Mouse (Mus musculus) lung, postnatal 0 days (tissue): ENCODE measurements around the gene Angptl6. TPM values are rescaled to one million over a fixed set of nuclear protein-coding genes. Genes with fewer than 3 reads are reported as not detected.

Source experiments
- ATAC-seq: fragments of 200-750 bp; cut with Nextera tagmentation; 2 replicates; pipeline ENCODE4 v1.8.0; 2017; ENCODE audit warnings: moderate library complexity
- DNase-seq: peaks from one replicate; pipeline ENCODE4 v3.0.0-alpha.2; 2016; ENCODE audit warnings: low spot score
- H3K27ac ChIP-seq: fragments of 300-500 bp; sonication (generic); 2 replicates; pipeline ENCODE4 v1.5.1; 2014; ENCODE audit warnings: antibody characterized with exemption, mild to moderate bottlenecking, low read length, mixed read lengths
- H3K27me3 ChIP-seq: fragments of 300-500 bp; sonication (generic); replicated peaks from 2 replicates; pipeline ENCODE4 v1.6.1; 2014; ENCODE audit warnings: low read length, mixed read lengths; ENCODE audit not compliant: insufficient read depth
- H3K36me3 ChIP-seq: fragments of 300-500 bp; sonication (generic); 2 replicates; pipeline ENCODE4 v1.6.1; 2014; ENCODE audit warnings: low read length, mixed read lengths; ENCODE audit not compliant: insufficient read depth
- H3K4me1 ChIP-seq: fragments of 300-500 bp; sonication (generic); 2 replicates; pipeline ENCODE4 v1.6.1; 2014; ENCODE audit warnings: antibody characterized with exemption, low read depth, low read length, mixed read lengths; ENCODE audit not compliant: insufficient read depth
- H3K4me2 ChIP-seq: fragments of 300-500 bp; sonication (generic); replicated peaks from 2 replicates; pipeline ENCODE4 v1.6.1; 2014; ENCODE audit warnings: low read depth, mild to moderate bottlenecking, low read length, moderate library complexity, mixed read lengths
- H3K4me3 ChIP-seq: fragments of 300-500 bp; sonication (generic); 2 replicates; pipeline ENCODE4 v1.5.1; 2014; ENCODE audit warnings: low read depth, low read length
- H3K9ac ChIP-seq: fragments of 300-500 bp; sonication (generic); replicated peaks from 2 replicates; pipeline ENCODE4 v1.6.1; 2014; ENCODE audit warnings: low read depth, mild to moderate bottlenecking
- H3K9me3 ChIP-seq: fragments of 300-500 bp; sonication (generic); 2 replicates; pipeline ENCODE4 v1.6.1; 2016; ENCODE audit warnings: low read length, mixed read lengths
- CTCF ChIP-seq: IDR thresholded peaks from 2 replicates; pipeline ENCODE4 v1.5.1; 2016; ENCODE audit warnings: antibody characterized with exemption, mild to moderate bottlenecking
- EP300 ChIP-seq: IDR thresholded peaks from 2 replicates; pipeline ENCODE4 v1.6.1; 2016; ENCODE audit warnings: antibody characterized with exemption, mild to moderate bottlenecking, control low read depth
- WGBS: fragments of 180-500 bp; shearing (Covaris S2); extraction: QIAGEN DNeasy Blood & Tissue Kit; methylation state at CpG from one replicate; pipeline ENCODE4 v1.1.7; 2014; 5-methylcytosine and 5-hydroxymethylcytosine counted together
- polyA plus RNA-seq: library from polyadenylated mRNA; unstranded; fragments of >200 nt; fragmentation: Nextera tagmentation; extraction: Ambion mirVana; gene quantifications from 2 replicates; pipeline ENCODE4 v1.2.1, GENCODE M21; 2015

Angptl6 gene
- polyA plus RNA-seq, 1 experiment from 2014 or later = 3.3 TPM

DNA sequence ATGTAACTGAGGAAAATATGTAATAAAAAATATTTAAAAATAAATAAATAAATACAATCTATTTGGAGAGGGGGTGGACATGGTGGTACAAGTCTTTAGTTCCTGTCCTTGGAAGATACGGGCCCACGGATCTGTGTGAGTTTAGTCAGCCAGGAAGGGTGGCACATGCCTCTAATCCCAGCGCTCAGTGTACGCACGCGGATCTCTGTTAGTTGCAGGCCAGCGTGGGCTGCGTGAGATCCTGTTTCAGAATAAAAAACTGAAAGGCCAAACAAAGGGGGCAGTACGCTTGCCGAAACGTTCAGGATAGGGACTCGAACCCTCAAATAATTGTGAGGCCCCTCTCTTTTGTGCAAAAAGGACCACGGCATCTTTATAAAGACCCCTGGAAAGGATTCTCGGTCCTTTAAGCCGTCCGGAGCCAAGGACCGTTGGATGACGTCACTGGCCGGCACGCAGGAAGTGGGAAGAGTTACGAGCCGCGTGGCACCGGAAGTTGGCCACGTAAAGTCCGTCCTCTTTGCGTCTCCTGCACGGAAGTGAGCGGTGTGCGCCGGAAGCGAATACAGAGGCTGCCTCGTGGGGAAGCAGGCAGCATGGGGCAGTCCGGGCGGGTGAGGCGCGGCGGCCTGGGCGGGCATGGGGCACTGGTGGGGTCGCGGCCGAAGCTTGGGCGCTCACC lies 8.3 kb upstream of the Angptl6 start, which contains the start of gene Ppan:
Gene Ppan (plus strand): TSS at position 472 of the 682 bp plus-strand sequence.
- H3K9me3 ChIP-seq = no peaks in the 10 kb centered on the region
- H3K9ac ChIP-seq = peak within 1 kb of the TSS; percentile 71
- DNase-seq (peak; percentile 99), ATAC-seq (peak; percentile 98)
- under 1% methylated on average over 41 of the region's 43 CpGs for WGBS
- H3K4me1 ChIP-seq = no peaks in the 10 kb centered on the region
- H3K4me3 ChIP-seq = peak within 1 kb of the TSS; percentile 73
- H3K4me2 ChIP-seq = peak within 1 kb of the TSS; percentile 88
- H3K36me3 ChIP-seq = peaks cover 6% of the 10 kb centered on the region; the same call in 1 of the 2 replicates
- TF ChIP-seq EP300 (peak; percentile 83), CTCF (0 out of 2 replicates have a peak, but pooled peaks have one; percentile 0)
- H3K27me3 ChIP-seq = no peaks in the 10 kb centered on the region
- H3K27ac ChIP-seq = peak within 1 kb of the TSS; percentile 94

DNA sequence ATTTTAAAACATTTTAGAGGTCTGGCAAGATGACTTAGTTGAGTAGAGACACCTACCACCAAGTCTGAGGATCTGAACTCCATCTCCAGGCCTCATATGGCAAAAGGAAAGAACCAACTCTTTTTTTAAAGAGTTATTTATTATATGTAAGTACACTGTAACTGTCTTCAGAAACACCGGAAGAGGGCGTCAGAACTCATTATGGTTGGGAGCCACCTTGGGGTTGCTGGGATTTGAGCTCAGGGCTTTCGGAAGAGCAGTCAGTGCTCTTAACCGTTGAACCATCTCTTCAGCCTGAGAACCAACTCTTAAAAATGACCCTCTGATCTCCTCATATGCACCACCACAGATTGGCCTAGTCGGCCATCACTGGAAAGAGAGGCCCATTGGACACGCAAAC lies 7.7 kb upstream of the Angptl6 start:
- no peak for ATAC-seq
- Histone ChIP-seq H3K4me3 (no peak overlapping the region), H3K27me3 (no peaks in the 10 kb centered on the region), H3K27ac (no peak overlapping the region), H3K4me1 (no peaks in the 10 kb centered on the region), H3K36me3 (peaks cover 6% of the 10 kb centered on the region; the same call in 1 of the 2 replicates), H3K9ac (peak overlapping the region; percentile 44; the same call in 1 of the 2 replicates), H3K4me2 (peak overlapping the region; percentile 88; the same call in 1 of the 2 replicates), H3K9me3 (no peaks in the 10 kb centered on the region)
- DNase-seq = no peak
- TF ChIP-seq CTCF (no peak), EP300 (no peak)
- 86% methylated on average over 6 of the region's 6 CpGs for WGBS

DNA sequence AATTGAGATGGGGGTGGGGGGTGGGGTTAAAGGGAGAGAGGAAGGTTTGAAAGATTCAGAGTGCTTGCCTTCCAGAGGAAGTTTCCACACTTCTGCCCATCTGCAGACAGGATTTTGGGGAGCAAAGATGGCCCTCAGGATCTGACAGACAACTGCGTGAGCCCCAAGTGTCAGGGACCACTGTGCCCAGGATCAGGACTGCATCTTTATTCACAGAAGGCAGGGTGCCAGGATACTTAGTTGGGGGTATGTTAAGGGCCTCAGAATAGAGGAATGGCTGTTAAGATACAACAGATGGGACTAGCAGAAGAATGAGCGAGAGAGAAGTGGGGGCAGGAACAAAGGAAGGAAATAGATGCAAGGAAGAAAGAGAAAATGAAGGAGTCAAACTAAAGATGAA lies 7.0 kb upstream of the Angptl6 start:
- no peak overlapping the region for H3K4me2 ChIP-seq
- H3K27me3 ChIP-seq = no peaks in the 10 kb centered on the region
- H3K4me1 ChIP-seq = no peaks in the 10 kb centered on the region
- no peak overlapping the region for H3K27ac ChIP-seq
- TF ChIP-seq EP300 (no peak), CTCF (no peak)
- no peaks in the 10 kb centered on the region for H3K9me3 ChIP-seq
- H3K36me3 ChIP-seq = peaks cover 6% of the 10 kb centered on the region; the same call in 1 of the 2 replicates
- DNase-seq = no peak
- no peak for ATAC-seq
- WGBS = 93% methylated on average over 2 of the region's 2 CpGs
- no peak overlapping the region for H3K4me3 ChIP-seq
- H3K9ac ChIP-seq = no peak overlapping the region

DNA sequence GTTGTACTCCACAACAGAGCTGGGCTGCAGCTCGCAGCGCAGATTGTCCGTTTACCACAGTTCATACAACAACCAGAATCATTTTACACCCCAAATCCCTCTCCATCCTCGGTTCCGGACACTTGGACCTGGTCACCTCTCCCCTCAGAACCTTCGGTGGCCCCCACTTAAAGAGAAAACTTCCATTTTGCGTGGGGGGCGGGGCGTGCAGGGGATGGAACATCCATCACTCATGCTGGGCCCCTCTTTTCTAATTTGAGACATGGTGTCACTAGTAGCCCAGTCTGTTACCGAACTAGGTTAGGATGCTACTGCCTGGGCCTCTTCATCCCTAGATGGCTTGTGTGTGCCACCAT lies 839 bp downstream of the Angptl6 start:
- Histone ChIP-seq H3K36me3 (no peaks in the 10 kb centered on the region), H3K27ac (peak overlapping the region; percentile 72), H3K4me1 (no peaks in the 10 kb centered on the region), H3K9me3 (no peaks in the 10 kb centered on the region), H3K4me2 (peak overlapping the region; percentile 54), H3K4me3 (peak overlapping the region; percentile 21), H3K9ac (0 out of 2 replicates have a peak overlapping the region, but pooled peaks have one; percentile 21), H3K27me3 (no peaks in the 10 kb centered on the region)
- ATAC-seq (no peak), DNase-seq (no peak)
- 13% methylated on average over 10 of the region's 10 CpGs for WGBS
- TF ChIP-seq CTCF (no peak), EP300 (no peak)

DNA sequence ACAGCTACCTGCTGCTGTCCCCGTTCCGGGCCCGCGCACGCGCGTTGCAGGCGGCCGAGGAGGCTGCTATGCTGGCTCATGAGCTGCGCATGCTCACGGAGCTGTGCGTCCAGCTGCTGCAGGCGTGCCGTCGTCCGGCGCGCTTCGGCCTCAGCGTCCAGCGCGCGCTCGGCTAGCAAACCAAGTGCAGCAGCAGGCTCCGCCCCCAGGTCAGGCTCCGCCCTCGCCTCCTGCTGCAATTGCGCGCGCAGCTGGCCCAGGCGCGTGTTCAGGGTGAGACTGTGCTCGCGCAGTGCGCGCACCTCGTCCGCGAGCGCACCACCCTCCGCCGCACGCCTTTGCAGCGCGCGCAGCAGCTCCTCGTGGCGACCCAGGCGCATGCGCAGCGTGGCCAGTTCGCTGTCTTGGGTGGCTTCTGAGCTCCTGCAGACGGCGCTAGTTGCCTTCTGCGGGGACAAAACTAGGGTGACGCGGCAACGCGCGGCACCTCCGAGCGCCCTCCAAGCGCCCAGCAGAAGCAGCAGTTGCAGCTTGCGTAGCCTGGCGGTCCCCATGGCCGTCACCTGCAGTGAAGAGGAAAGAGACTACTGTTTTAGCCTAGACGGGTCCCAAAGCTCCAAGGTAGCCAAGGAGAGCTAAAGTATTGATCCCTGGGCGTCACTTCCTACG lies 1.4 kb downstream of the Angptl6 start:
- Histone ChIP-seq H3K9me3 (no peaks in the 10 kb centered on the region), H3K27me3 (no peaks in the 10 kb centered on the region), H3K4me2 (peak overlapping the region; percentile 54), H3K9ac (0 out of 2 replicates have a peak overlapping the region, but pooled peaks have one; percentile 21), H3K4me3 (peak overlapping the region; percentile 26), H3K4me1 (no peaks in the 10 kb centered on the region), H3K27ac (peak overlapping the region; percentile 72), H3K36me3 (0 out of 2 replicates have a peak, but pooled peaks cover 5% of the 10 kb centered on the region)
- ATAC-seq (peak; percentile 96), DNase-seq (peak; percentile 99)
- WGBS = under 1% methylated on average over 60 of the region's 69 CpGs
- TF ChIP-seq EP300 (no peak), CTCF (peak; percentile 98)
